Mouse (Mus musculus) layer of hippocampus, adult 2 months (tissue): ENCODE data around the gene Ddhd1. TPM values are rescaled to one million over a fixed set of nuclear protein-coding genes. Genes with fewer than 3 reads are reported as not detected.

Experiments
- DNase-seq, 2 experiments: peaks; one replicate each; pipeline ENCODE4 v3.0.0; 2022; ENCODE audit warnings: low spot score in 2 of 2
- H3K27ac ChIP-seq: fragments of 200-600 bp; 2 replicates; pipeline ENCODE4 v1.8.1; 2022
- H3K4me3 ChIP-seq: fragments of 200-600 bp; 2 replicates; pipeline ENCODE4 v1.8.1; 2022; ENCODE audit warnings: mild to moderate bottlenecking
- CTCF ChIP-seq: fragments of 200-600 bp; conservative IDR thresholded peaks from 2 replicates; pipeline ENCODE4 v1.8.1; 2022; ENCODE audit warnings: antibody characterized with exemption, mild to moderate bottlenecking, moderate library complexity
- total RNA-seq, 2 experiments: library from RNA; stranded (reverse); gene quantifications; 2 replicates each; pipeline ENCODE4 v1.2.3; 2021

Ddhd1 gene
- total RNA-seq, 2 experiments from 2014 or later = 74.9 to 90.7 TPM

DNA sequence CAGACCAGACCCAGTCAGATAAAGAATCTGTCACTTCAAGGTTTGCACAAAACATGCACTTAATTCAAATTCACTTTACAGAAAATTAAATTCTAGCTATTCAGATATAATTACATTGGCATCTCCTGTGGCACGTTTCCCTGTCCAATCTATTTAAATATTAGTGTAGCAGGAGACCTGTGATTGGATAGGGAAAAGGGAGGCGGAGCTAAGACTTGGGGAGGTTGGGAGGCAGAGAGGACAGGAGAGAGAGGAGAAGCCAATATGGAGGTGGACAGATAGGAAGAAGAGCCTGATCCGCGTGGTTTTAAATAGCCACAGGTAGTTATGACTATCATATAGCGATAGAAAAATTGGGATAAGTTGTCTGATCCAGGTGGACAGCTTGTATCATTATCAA, 19.2 kb downstream of the Ddhd1 start:
- no peak for DNase-seq
- TF ChIP-seq CTCF = no peak
- no peak overlapping the region for H3K4me3 ChIP-seq
- H3K27ac ChIP-seq = no peak overlapping the region

DNA sequence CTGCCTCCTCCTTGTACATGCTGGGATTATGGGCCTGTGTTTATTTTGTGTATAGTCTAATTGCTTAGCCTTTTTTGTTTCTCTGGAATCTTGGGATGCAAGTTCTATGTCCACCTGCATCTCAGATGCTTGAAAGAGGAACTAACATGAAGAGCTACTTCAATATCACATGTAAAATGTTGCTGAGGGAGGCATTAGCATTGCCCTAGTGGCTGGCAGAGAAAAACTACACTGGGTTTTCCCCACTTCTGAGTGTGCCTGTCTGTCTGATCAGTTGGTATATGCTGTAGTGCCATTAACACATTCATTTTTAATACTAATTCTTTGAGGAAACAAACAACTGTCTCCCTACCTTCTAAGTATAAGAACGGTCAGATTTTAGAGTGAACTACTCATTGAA, 22.4 kb downstream of the Ddhd1 start:
- Histone ChIP-seq H3K4me3 (no peak overlapping the region), H3K27ac (no peak overlapping the region)
- DNase-seq = no peak
- no peak for TF ChIP-seq CTCF

DNA sequence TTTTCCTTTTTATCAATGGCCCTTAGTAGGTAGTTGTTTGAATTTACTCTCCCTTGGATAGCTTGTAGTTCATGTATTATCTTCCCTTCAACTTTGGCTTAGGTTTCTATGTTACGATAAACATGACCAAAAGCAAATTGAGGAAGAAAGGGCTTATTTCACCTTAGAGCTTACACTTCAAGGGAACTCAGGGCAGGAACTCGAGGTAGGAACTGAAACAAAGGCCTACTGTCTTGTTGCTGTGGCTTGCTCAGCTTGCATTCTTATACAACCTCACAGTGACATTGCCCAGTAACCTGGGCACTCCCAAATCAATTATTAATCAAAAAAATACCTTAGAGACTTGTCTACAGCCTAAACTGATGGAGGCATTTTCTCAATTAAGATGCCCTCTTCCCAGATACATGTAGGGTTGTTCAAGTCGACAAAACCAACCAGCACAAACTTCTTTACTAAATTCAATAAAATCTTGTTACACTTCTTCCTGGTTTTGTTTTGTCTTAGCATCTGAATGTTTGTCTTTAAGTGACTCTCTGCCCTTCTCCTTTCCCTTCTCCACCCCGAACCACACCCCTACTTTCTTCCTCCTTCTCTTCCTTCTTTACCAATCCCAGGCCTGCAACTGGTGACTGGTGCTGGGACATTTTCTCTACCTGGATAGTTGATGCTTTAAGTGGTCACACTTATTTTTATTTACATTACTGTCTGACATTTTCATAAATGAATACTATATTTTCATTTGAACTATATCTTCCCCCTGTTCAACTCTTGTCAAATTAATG, 25.0 kb downstream of the Ddhd1 start:
- Histone ChIP-seq H3K27ac (no peak overlapping the region), H3K4me3 (no peak overlapping the region)
- DNase-seq = no peak
- TF ChIP-seq CTCF = no peak

DNA sequence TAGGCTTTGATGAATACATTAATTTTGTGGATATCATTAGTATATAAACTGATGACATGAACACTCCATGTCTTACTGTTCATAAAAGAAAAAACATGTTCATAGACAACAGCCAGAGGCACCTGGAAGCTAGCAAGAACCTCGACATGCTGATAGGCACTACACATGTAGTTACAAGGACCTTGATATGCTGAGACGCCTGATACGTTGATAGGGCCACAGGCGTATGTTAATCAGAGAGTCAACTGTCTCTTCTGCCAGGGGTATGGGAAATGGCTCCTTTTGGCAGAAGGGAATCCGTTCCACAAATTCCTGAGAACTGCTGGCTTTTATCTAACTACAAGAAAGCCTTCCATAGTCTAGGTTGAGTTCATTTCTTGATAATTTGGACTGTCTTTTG, 27.4 kb downstream of the Ddhd1 start:
- TF ChIP-seq CTCF = no peak
- Histone ChIP-seq H3K4me3 (no peak overlapping the region), H3K27ac (no peak overlapping the region)
- no peak for DNase-seq

DNA sequence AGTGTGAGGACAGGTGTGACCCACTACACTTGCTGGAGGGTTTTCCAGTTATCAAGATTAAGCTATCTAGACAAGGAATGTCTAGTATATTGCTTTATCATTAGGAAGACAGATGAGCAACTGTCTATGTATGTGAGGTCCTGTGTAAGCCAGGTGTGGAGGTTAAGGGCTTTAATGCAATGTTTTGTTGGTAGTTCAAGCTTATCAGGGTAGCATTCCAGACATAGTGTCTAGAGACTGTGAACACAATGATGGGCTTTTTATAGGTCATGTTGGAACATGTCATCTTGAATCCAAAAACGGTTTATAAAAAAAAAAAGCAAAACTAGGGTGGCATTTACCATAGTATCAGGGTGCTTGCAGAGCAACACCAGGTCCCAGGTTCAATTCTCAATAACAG, 28.0 kb downstream of the Ddhd1 start:
- DNase-seq = no peak
- Histone ChIP-seq H3K4me3 (no peak overlapping the region), H3K27ac (no peak overlapping the region)
- no peak for TF ChIP-seq CTCF

- no peak overlapping the region for H3K4me3 ChIP-seq
- DNase-seq = no peak
- no peak overlapping the region for H3K27ac ChIP-seq
- TF ChIP-seq CTCF = no peak
Observed at GRCm38 (mm10) chr14:45618351-45618750, 39.6 kb downstream of the Ddhd1 start.

DNA sequence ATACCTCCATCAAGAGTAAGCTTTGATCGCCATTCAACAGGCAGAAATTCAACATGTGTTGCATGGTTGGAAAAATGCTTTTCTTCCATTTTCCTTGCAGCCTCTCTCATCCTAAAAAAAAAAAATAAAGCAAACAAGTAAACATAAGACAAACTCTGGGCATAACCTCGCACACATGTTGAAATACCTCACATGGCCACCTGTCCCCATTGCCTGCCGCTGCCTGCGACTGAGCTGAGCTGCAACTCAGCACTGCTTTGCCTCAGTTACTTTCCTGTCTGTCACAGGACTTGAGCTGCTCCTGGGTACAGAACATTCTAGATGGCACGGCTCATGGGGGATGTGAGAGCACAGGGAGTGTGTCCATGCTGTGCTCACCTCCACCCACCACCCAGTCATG, 41.4 kb downstream of the Ddhd1 start:
- DNase-seq = no peak
- Histone ChIP-seq H3K27ac (no peak overlapping the region), H3K4me3 (no peak overlapping the region)
- no peak for TF ChIP-seq CTCF

DNA sequence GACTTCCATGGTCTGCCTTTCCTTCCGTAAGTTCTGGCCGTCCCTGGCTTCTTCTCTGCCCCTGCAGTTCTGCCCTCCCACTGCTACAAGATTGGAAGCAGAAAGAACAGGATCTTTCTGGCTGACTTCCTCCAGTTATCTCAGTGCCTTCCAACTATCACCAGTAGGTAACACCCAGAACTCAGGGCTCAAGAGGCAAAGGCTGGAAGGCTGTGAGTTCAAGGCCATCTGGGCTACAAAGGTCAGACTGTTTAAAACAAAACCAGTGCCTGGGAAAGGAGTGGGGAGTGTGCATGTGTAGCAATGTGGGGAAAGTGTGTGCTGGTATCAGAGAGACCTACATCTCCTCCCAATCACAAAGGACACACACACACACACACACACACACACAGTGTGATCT, 42.2 kb downstream of the Ddhd1 start:
- TF ChIP-seq CTCF = no peak
- no peak overlapping the region for H3K27ac ChIP-seq
- H3K4me3 ChIP-seq = no peak overlapping the region
- no peak for DNase-seq

DNA sequence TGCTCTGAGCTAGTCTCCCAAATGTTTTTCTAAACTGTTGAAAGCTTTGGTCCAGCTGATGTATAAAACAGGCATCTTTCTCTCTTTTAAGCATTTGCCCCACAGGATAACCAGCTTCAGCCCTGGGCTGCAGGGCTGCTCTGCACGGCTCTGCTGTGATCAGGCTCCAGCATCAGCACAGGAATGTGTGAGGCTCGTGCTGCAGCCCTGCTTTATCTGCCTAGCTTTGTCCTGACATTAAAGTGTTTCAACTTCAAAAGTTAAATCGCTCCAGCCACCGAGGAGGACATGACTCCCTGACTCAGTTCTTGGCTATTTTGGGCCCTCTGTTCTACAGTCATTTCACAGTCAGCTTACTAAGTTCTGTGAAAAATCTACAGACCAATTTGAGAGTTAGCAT, 43.1 kb downstream of the Ddhd1 start:
- TF ChIP-seq CTCF = no peak

DNA sequence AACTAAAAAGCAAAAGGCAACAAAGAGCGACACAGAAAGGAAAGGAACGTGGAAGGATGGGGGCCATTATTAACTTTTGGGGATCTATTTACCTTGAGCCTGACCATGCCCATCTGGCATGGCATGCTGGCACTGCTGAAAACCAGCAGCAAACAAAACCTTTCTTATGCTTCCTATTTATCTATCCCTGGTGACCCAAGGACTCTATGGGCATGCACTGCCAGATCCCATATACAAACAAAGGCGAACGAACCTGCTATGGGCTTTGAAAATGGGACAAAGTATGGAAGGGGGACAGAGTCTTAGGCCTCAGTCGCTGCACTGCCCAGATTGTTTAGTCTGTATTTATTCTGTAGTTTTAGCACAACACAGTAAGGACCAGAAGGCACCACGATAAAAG, 43.5 kb downstream of the Ddhd1 start:
- TF ChIP-seq CTCF = no peak
- no peak for DNase-seq
- Histone ChIP-seq H3K27ac (no peak overlapping the region), H3K4me3 (no peak overlapping the region)

More for the DNA sequence above, 43.1 kb downstream of the Ddhd1 start:
- no peak overlapping the region for H3K4me3 ChIP-seq
- DNase-seq = no peak
- no peak overlapping the region for H3K27ac ChIP-seq

GRCm38 (mm10) chr14:45611654-45612053, 46.3 kb downstream of the Ddhd1 start:
- peak; percentile 71 for TF ChIP-seq CTCF
- no peak for DNase-seq
- no peak overlapping the region for H3K27ac ChIP-seq
- no peak overlapping the region for H3K4me3 ChIP-seq

DNA sequence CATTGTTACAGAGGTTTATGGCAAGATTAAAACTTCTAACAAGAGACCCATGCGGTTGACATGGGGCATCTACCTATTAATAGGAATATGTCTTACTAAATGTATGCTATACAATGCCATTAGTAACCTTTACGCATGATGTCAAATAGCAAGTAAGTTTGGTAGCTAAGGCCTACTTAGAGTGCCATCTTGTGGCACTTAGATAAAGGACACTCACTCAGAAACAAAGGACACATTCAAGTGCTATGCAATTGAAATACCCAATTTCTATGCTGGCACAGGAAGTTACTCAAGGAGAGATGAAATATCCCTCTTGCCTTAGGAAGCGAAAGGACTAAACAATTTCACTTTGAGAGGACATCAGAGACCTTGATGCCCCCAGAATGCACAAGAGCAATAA, 55.9 kb downstream of the Ddhd1 start:
- no peak for DNase-seq
- H3K27ac ChIP-seq = peak overlapping the region; percentile 86
- no peak overlapping the region for H3K4me3 ChIP-seq
- peak; percentile 92 for TF ChIP-seq CTCF

DNA sequence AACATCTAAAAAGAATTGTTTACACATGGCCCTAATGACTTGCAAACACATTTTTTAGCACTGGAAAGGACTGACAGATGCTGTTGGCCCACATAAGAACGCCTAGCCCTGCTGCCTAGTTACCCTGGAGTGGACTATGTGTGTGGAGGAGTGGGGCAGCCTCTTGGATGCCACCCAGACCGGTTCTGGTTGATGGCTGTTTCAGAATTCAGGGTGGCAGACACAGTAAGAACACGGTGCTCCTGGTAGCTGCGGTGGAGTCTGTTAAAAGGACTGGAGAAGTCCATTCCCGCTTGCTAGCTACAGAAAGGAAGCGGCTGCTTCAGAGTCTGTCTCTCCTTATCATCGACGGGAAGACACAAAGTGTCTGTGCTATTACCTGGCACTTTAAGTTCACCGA, 57.4 kb downstream of the Ddhd1 start:
- H3K27ac ChIP-seq = peak overlapping the region; percentile 86
- H3K4me3 ChIP-seq = no peak overlapping the region
- TF ChIP-seq CTCF = no peak
- peak; percentile 54 to 77 for DNase-seq

GRCm38 (mm10) chr14:45597855-45598254, 60.1 kb downstream of the Ddhd1 start:
- H3K27ac ChIP-seq = 0 out of 2 replicates have a peak overlapping the region, but pooled peaks have one; percentile 25
- DNase-seq = no peak
- TF ChIP-seq CTCF = no peak
- no peak overlapping the region for H3K4me3 ChIP-seq
